ENCODE assay signal across 22 mouse cellular contexts in the genomic region with DNA sequence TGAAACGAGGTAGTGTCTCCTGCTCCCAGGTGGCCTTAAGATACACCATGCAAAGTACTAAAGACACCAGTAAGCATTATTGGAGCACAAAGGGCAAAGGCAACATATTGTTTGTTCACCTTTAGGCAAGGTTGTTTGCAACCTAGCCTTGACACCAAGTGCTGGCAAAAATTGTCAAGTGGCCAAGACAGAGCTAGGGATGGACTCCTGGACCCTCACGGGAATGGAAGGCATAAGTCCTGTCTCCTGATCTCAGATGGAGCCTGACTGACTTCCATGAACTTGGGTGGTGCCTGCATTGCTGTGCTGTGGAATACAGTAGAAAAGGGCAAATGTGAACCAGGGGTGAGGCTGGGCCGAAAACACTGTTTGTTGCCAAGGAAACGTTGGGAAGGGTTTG. TPM values are rescaled to one million over a fixed set of nuclear protein-coding genes. Genes with fewer than 3 reads are reported as not detected.
DNase-seq lines count a peak whose midpoint lies in the region; ATAC-seq and TF ChIP-seq lines count a peak whose summit lies in the region.
"Had no signal": no experiment of that assay in that cellular context is flagged by ENCODE, and none has a peak within 500 bp of the region (broad histone marks: within the 10 kb centered on the region; RNA-seq: fewer than 3 reads in every experiment).

No protein-coding gene starts in this region.

- peaks cover 9% of the 10 kb centered on the region; the same call in 1 of the 2 replicates for H3K4me1 ChIP-seq in kidney, adult 2 months (ENCODE audit: control insufficient read depth, insufficient read depth, low read length)
- no peaks in the 10 kb centered on the region for H3K4me1 ChIP-seq in kidney, embryonic 15.5 days
- H3K4me1 ChIP-seq: embryonic facial prominence, embryonic 15.5 days had no signal

- no peak overlapping the region for H3K27ac ChIP-seq in kidney, adult 2 months (ENCODE audit: insufficient read depth, low read depth, low read length)
- no peak overlapping the region for H3K27ac ChIP-seq in kidney, embryonic 15.5 days
- H3K27ac ChIP-seq: embryonic facial prominence, embryonic 15.5 days; forebrain, embryonic 10.5 days had no signal

- H3K4me2 ChIP-seq in kidney, embryonic 15.5 days: no peak overlapping the region
- H3K4me2 ChIP-seq: embryonic facial prominence, embryonic 15.5 days; heart, embryonic 12.5 days had no signal

- WGBS in kidney, adult 2 months: 68% methylated on average over 4 of the region's 4 CpGs
- 88% methylated on average over 4 of the region's 4 CpGs for WGBS in kidney, embryonic 15.5 days

- no peak overlapping the region for H3K9ac ChIP-seq in kidney, embryonic 15.5 days
- H3K9ac ChIP-seq: embryonic facial prominence, embryonic 15.5 days; heart, embryonic 12.5 days had no signal

- no peak for TF ChIP-seq POLR2A in kidney, adult 2 months (IDR thresholded peaks at IDR 0.05; ENCODE audit: low read depth, low read length)

- TF ChIP-seq CTCF in kidney, adult 2 months (conservative IDR thresholded peaks at IDR 0.05; ENCODE audit: insufficient read depth, insufficient read length, low read depth, low read length): no peak

- no peak for ATAC-seq in kidney, embryonic 15.5 days (replicated peaks; ENCODE audit: low FRiP score)
- ATAC-seq: CD4-positive, CD25-positive, alpha-beta regulatory T cell, adult 4 months; forebrain, embryonic 14.5 days had no signal

- H3K4me3 ChIP-seq in kidney, adult 2 months (ENCODE audit: insufficient read depth, low read depth, low read length): no peak overlapping the region
- H3K4me3 ChIP-seq in kidney, embryonic 15.5 days (replicated peaks): no peak overlapping the region
- H3K4me3 ChIP-seq: embryonic facial prominence, embryonic 15.5 days; erythroblast, embryonic 14.5 days; forebrain, embryonic 10.5 days; heart, embryonic 12.5 days had no signal

- no peaks in the 10 kb centered on the region for H3K27me3 ChIP-seq in kidney, adult 2 months (replicated peaks; ENCODE audit: control insufficient read depth, insufficient read depth, low read length)
- H3K27me3 ChIP-seq in kidney, embryonic 15.5 days: no peaks in the 10 kb centered on the region
- H3K27me3 ChIP-seq: embryonic facial prominence, embryonic 15.5 days; heart, embryonic 12.5 days had no signal

- no peaks in the 10 kb centered on the region for H3K9me3 ChIP-seq in kidney, embryonic 15.5 days (replicated peaks)
- H3K9me3 ChIP-seq: embryonic facial prominence, embryonic 15.5 days; forebrain, embryonic 10.5 days; G1E; heart, embryonic 12.5 days had no signal

- H3K36me3 ChIP-seq in kidney, adult 2 months (ENCODE audit: control insufficient read depth, insufficient read depth, low read length): peaks cover 2% of the 10 kb centered on the region; the same call in 1 of the 2 replicates
- H3K36me3 ChIP-seq in kidney, embryonic 15.5 days: peaks cover 18% of the 10 kb centered on the region

- DNase-seq in heart, adult 11 months: peak; percentile 79
- no peak for DNase-seq in heart, adult 9 months (ENCODE audit: low spot score in 2 of 2)
- peak; percentile 53 for DNase-seq in kidney, adult 2 months
- DNase-seq in kidney, postnatal 14 days: no peak
- peak; percentile 35 to 46 for DNase-seq in kidney, postnatal 36 days
- DNase-seq in yolk sac, embryonic 10.5 days (ENCODE audit: low spot score): peak; percentile 33
- DNase-seq: adrenal gland, adult 8-10 months; adrenal gland, postnatal 36 days; B cell, adult 2 months; cerebellum, adult 2 months; cerebellum, postnatal 10 days; gastrocnemius, postnatal 36 days; heart, adult 18-20 months; heart, postnatal 36 days had no signal

RNA-seq across cellular contexts. Expression of a gene that starts 54.1 kb away (rescaled TPM):
- 24.1 and 26.5 TPM in 2 replicates for polyA plus RNA-seq in kidney, adult 2 months (2012; rRNA removed)
- 48.9 and 51.8 TPM in 2 replicates for polyA plus RNA-seq in kidney, embryonic 15.5 days (2015; fragmentation: Nextera tagmentation; extraction: Ambion mirVana)

Comparison
In these comparisons a context has a peak if more than half of its experiments do, and no peak if none do; other contexts are left out.
1. DNase-seq: peak in heart, adult 11 months (single experiment), kidney, adult 2 months (single experiment), kidney, postnatal 36 days (2 of 2) and yolk sac, embryonic 10.5 days (single experiment); none in heart, adult 9 months (0 of 2) and kidney, postnatal 14 days (single experiment).